Mouse (Mus musculus): ENCODE data around the gene Ambra1. TPM values are rescaled to one million over a fixed set of nuclear protein-coding genes. Genes with fewer than 3 reads are reported as not detected.

Gene Ambra1
- polyA plus RNA-seq, 1 experiment = 33.4 TPM

DNA sequence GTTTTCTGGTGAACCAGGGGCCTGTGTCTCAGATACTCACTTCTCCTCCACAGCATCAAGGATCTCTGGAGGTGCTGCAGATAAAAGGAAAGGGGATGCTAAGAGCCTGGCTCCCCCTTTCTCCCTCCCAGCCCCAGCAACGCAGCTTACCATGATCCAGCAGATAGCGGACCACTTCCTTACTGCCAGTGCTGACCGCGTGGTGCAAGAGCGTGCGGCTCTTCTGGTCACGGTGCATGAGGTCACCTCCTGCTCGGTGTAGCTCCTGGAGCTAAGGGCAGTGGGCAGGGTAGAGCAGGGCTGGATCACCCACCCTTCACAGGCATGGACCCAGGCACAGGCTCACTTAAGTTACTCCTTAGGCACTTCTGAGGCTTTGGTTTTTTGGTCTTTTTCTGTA, 204.1 kb downstream of the Ambra1 start:
- no peak overlapping the region for H3K4me3 ChIP-seq (ENCODE audit: insufficient read depth, low read length)
- H3K27ac ChIP-seq (ENCODE audit: insufficient read depth, low read length) = no peak overlapping the region
- 0 out of 2 replicates have a peak, but pooled peaks cover 2% of the 10 kb centered on the region for H3K4me1 ChIP-seq (ENCODE audit: control insufficient read depth, insufficient read depth, low read length)
- TF ChIP-seq CTCF (IDR thresholded peaks at IDR 0.05; ENCODE audit: extremely low read depth, insufficient read depth, low read length) = no peak
- no peak for TF ChIP-seq POLR2A (IDR thresholded peaks at IDR 0.05; ENCODE audit: extremely low read depth, insufficient read depth, low read length)

DNA sequence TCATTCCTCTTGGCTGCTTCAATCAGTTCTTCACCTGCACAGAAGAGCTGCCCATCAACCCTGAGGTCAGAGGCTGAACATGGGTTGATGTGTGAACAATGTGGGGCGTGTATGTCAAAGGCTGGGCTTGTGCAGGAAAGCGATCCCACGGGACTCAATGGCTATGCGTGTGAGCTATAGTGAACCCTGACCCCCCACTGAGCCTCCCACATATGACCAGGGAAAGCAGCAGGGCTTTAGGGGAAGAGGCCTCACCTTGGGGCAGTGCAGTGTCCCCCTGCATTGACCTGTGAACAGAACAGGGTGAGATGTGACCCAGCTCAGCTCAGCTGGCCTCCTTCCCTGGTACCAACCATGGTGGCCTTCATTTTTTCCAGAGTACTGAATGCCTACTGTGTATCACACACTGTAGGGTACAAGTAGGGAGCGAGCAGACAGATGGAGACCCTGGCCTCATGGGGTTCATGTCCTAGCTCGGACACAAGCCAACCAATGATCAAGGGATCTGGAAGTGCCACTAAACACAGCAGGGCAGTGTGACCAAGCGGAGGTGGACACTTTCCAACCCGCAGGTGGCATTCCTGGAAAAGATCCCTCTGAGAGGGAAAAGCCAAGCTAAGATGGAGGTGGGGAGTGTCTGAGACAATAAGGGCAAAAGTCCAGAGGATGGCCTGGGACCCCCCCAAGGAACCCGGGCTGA, 205.0 kb downstream of the Ambra1 start:
- Histone ChIP-seq H3K4me3 (ENCODE audit: insufficient read depth, low read length) (no peak overlapping the region), H3K27ac (ENCODE audit: insufficient read depth, low read length) (no peak overlapping the region), H3K4me1 (ENCODE audit: control insufficient read depth, insufficient read depth, low read length) (0 out of 2 replicates have a peak, but pooled peaks cover 2% of the 10 kb centered on the region)
- TF ChIP-seq POLR2A (IDR thresholded peaks at IDR 0.05; ENCODE audit: extremely low read depth, insufficient read depth, low read length) (no peak), CTCF (IDR thresholded peaks at IDR 0.05; ENCODE audit: extremely low read depth, insufficient read depth, low read length) (no peak)

DNA sequence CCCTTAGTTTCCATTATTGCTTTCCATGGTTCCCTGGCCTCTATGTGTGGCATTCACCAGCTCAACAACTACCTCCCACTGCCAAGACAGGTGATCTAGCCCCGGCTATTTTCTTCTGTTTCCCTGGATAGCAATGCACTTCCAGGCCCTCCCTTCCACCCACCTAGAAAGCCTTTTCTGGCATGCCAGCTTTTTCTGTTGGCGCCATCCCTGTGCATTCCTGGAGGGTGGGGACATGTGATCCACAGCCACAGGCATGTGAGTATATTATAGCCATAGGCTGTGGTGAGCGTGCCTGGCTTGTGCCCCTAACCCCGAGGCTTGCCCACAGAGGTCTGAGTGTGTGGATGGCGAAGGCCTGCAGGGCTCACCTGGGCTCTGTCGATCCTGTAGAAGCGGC, 206.2 kb downstream of the Ambra1 start:
- Histone ChIP-seq H3K4me3 (ENCODE audit: insufficient read depth, low read length) (no peak overlapping the region), H3K27ac (ENCODE audit: insufficient read depth, low read length) (peak overlapping the region; percentile 88), H3K4me1 (ENCODE audit: control insufficient read depth, insufficient read depth, low read length) (0 out of 2 replicates have a peak, but pooled peaks cover 2% of the 10 kb centered on the region)
- TF ChIP-seq POLR2A (IDR thresholded peaks at IDR 0.05; ENCODE audit: extremely low read depth, insufficient read depth, low read length) = no peak
- no peak for TF ChIP-seq CTCF (IDR thresholded peaks at IDR 0.05; ENCODE audit: extremely low read depth, insufficient read depth, low read length)

DNA sequence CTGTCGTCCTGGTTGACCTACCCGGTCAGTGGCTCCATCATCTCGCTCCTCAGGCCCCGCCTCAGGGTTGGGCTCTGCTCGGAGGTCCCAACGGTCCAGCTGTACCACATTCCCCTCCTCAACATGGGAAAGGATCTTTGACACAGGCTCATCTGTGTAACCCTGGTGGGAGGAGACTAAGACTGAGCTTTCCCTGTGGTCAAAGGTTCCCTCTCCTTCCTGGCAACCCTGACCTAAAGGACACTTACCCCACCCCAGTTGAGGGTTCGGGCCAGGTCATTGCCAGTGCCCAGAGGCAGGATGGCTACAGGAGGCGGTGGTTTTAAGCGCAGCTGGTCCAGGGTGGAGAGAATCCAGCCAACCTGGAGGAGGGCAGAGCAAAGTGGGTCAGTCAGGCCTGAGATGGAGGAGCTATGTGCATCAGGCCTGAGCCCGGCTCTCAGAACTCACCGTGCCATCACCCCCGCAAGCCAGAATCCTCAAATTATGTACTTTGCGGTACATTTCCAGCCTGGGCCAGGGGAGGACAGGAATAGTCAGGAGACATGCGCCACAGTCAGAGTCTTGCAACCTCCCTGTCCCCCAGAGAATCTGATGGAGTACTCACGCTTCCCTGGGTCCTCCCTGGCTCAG, 209.5 kb downstream of the Ambra1 start:
- no peak overlapping the region for H3K4me3 ChIP-seq (ENCODE audit: insufficient read depth, low read length)
- no peak overlapping the region for H3K27ac ChIP-seq (ENCODE audit: insufficient read depth, low read length)
- no peak for TF ChIP-seq POLR2A (IDR thresholded peaks at IDR 0.05; ENCODE audit: extremely low read depth, insufficient read depth, low read length)
- no peak for TF ChIP-seq CTCF (IDR thresholded peaks at IDR 0.05; ENCODE audit: extremely low read depth, insufficient read depth, low read length)
- 0 out of 2 replicates have a peak, but pooled peaks cover 6% of the 10 kb centered on the region for H3K4me1 ChIP-seq (ENCODE audit: control insufficient read depth, insufficient read depth, low read length)

DNA sequence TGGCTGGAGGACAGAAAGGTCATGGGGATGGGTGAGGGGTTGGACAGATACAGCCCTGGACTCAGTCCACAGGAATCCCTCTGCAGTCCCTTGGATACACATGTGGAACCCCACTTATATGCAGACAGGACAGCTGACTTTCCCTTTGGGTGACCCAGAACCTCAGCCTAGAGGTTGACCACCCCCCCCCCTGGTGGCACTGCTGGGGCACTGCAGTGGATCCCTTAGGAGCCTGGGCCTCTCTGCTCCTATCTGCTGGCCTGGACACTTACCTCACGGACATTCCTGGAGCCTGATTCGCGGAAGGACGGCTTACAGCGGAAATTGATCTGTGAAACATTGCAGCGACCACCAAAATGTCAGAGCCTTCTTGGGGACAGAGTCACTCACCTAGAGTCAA, 212.4 kb downstream of the Ambra1 start:
- TF ChIP-seq CTCF (IDR thresholded peaks at IDR 0.05; ENCODE audit: extremely low read depth, insufficient read depth, low read length) (peak; percentile 6; the same call in 1 of the 2 replicates), POLR2A (IDR thresholded peaks at IDR 0.05; ENCODE audit: extremely low read depth, insufficient read depth, low read length) (no peak)
- Histone ChIP-seq H3K27ac (ENCODE audit: insufficient read depth, low read length) (no peak overlapping the region), H3K4me1 (ENCODE audit: control insufficient read depth, insufficient read depth, low read length) (peaks cover 12% of the 10 kb centered on the region), H3K4me3 (ENCODE audit: insufficient read depth, low read length) (no peak overlapping the region)

DNA sequence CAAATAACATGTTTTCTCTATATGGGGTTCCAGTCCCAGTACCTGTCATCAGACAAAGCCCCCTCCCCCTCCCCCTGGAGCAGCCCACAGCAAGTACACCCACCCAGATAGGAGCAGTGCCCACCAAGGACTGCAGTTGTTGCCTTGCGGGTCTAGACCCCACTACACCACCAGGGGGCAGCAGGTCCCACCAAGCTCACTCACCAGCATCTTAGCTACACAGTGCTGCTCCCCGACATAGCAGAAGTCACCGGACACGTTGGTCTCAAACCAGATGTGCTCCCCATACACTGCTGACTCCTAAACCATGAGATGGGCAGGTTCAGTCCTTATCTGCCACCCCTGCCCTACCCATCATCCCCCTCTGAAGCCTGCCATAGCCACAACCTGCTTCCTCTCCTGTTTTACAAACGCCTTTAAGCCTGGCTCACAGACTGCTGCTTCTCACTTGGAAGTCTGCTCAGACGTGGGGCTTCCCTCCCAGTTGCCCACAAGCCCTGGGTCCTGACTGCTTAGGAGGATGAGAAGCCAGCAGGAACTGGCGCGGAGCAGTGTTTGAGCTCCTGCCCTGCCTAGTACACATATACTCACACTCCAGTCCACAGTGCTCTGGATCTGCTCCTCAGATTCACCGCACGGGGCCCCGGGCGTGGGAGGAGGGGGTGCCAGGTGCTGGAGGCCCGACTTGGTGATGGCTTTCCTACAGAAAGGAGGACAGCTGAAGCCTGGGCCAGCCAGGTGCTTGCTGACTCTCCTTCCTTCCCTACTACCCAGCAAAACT, 214.4 kb downstream of the Ambra1 start:
- Histone ChIP-seq H3K4me3 (ENCODE audit: insufficient read depth, low read length) (no peak overlapping the region), H3K4me1 (ENCODE audit: control insufficient read depth, insufficient read depth, low read length) (peaks cover 26% of the 10 kb centered on the region), H3K27ac (ENCODE audit: insufficient read depth, low read length) (no peak overlapping the region)
- no peak for TF ChIP-seq POLR2A (IDR thresholded peaks at IDR 0.05; ENCODE audit: extremely low read depth, insufficient read depth, low read length)
- TF ChIP-seq CTCF (IDR thresholded peaks at IDR 0.05; ENCODE audit: extremely low read depth, insufficient read depth, low read length) = peak; percentile 95

DNA sequence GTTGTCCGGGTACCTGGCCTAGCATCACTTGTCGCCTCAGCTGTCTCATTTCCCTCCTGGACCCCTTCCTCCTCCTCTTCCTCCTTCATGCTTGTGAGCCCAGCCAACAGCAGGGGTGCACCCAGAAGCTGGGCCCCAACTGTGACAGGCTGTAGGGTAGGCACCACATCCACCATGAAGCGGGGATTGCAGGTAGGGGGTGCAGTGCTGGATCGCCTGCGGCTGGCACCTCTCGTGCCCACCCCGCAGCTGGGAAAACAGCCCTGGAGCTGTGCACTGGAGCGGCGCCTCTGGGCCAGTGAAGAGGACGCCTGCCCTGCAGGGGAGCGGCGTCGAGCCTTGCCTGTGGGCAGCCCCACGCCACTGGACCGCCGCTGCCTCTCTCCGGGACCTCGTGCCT, 215.5 kb downstream of the Ambra1 start, which contains the start of gene Gm9821:
TSS of gene Gm9821 (plus strand) at position 221 of the 400 bp plus-strand sequence.
- Histone ChIP-seq H3K4me3 (ENCODE audit: insufficient read depth, low read length) (no peak within 1 kb of the TSS), H3K4me1 (ENCODE audit: control insufficient read depth, insufficient read depth, low read length) (peaks cover 32% of the 10 kb centered on the region), H3K27ac (ENCODE audit: insufficient read depth, low read length) (peak within 1 kb of the TSS; percentile 48; the same call in 1 of the 2 replicates)
- TF ChIP-seq POLR2A (IDR thresholded peaks at IDR 0.05; ENCODE audit: extremely low read depth, insufficient read depth, low read length) = no peak
- no peak for TF ChIP-seq CTCF (IDR thresholded peaks at IDR 0.05; ENCODE audit: extremely low read depth, insufficient read depth, low read length)

DNA sequence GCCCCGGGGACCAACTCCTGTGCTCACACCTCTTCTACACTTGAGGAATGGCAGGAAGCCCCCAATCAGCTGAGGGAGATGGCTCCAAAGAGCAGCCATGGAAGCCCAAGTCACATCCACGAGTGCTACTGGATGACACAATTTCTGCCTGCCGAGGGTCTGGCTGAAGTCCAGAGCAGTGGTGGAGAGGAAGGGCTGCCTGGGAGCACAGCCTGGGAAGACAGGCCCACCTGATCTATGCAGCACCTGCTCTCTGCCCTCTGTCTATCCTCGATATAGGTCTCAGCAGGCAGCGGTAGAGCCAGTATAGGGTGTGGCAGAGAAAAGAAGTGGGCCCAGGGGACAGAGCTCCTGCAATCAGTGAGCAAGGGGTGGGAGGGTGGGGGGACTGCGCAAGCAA, 216.9 kb downstream of the Ambra1 start:
- Histone ChIP-seq H3K27ac (ENCODE audit: insufficient read depth, low read length) (peak overlapping the region; percentile 48; the same call in 1 of the 2 replicates), H3K4me3 (ENCODE audit: insufficient read depth, low read length) (no peak overlapping the region), H3K4me1 (ENCODE audit: control insufficient read depth, insufficient read depth, low read length) (peaks cover 33% of the 10 kb centered on the region)
- TF ChIP-seq POLR2A (IDR thresholded peaks at IDR 0.05; ENCODE audit: extremely low read depth, insufficient read depth, low read length) (no peak), CTCF (IDR thresholded peaks at IDR 0.05; ENCODE audit: extremely low read depth, insufficient read depth, low read length) (no peak)

DNA sequence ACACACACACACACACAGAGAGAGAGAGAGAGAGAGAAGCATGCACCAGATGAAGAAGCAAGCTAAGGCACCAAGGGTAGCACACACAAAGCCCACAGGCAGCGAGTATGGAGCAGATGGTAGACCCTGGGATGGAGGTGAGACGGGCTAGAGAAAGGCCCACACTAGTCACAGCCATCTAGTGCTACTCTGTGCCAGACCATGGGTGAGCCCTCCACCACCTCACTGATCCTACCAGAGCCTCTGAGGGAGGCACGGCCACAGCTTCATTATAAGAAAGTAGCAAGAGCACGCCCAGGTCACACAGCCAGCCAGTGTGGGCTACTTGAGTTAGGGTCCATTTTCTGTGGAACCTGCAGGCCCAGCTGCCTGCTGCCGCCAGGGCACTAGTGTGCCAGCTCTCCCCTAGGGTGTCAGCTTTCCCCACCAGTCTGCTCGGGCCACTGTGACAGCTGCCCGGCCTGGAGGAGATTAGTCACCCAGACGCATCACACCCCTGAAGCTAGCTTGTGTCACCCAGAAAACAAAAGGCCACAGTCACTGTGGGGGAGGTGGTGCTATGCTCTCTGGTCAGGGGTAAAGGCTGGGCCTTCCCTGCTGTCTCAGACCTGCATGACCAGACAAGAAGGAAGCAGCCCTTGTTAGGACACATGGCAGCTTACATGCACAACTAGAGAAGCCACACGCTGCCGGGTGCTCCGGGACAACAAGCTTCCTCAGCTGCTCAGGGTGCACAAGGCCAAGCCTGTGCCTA, 217.6 kb downstream of the Ambra1 start:
- Histone ChIP-seq H3K4me1 (ENCODE audit: control insufficient read depth, insufficient read depth, low read length) (peaks cover 33% of the 10 kb centered on the region), H3K4me3 (ENCODE audit: insufficient read depth, low read length) (0 out of 2 replicates have a peak overlapping the region, but pooled peaks have one; percentile 1), H3K27ac (ENCODE audit: insufficient read depth, low read length) (peak overlapping the region; percentile 67)
- no peak for TF ChIP-seq POLR2A (IDR thresholded peaks at IDR 0.05; ENCODE audit: extremely low read depth, insufficient read depth, low read length)
- TF ChIP-seq CTCF (IDR thresholded peaks at IDR 0.05; ENCODE audit: extremely low read depth, insufficient read depth, low read length) = no peak
